Mouse (Mus musculus) heart, adult 2 months (tissue): ENCODE measurements around the gene Zxdc. TPM values are rescaled to one million over a fixed set of nuclear protein-coding genes. Genes with fewer than 3 reads are reported as not detected.

ENCODE experiments used
- DNase-seq, 2 experiments: peaks; one replicate each; pipeline ENCODE4 v3.0.0; 2021
- H3K27ac ChIP-seq: fragments of 200-600 bp; 2 replicates; pipeline ENCODE4 v1.8.1; 2022
- H3K27me3 ChIP-seq: fragments of 200-500 bp; 2 replicates; pipeline ENCODE4 v1.6.1; 2012; ENCODE audit warnings: mild to moderate bottlenecking, low read length, inconsistent platforms, mixed read lengths; ENCODE audit not compliant: control insufficient read depth, insufficient read depth
- H3K36me3 ChIP-seq: fragments of 200-500 bp; 2 replicates; pipeline ENCODE4 v1.6.1; 2012; ENCODE audit warnings: low read length, inconsistent platforms; ENCODE audit not compliant: control insufficient read depth, insufficient read depth
- H3K4me1 ChIP-seq: fragments of 200-500 bp; 2 replicates; pipeline ENCODE4 v1.6.1; 2011; ENCODE audit warnings: low read length; ENCODE audit not compliant: control insufficient read depth, insufficient read depth
- H3K4me3 ChIP-seq: fragments of 200-600 bp; 2 replicates; pipeline ENCODE4 v1.8.1; 2022
- H3K79me2 ChIP-seq: fragments of 200-500 bp; replicated peaks from 2 replicates; pipeline ENCODE4 v1.6.1; 2012; ENCODE audit warnings: mild to moderate bottlenecking, inconsistent platforms, low read length, moderate library complexity, mixed read lengths; ENCODE audit not compliant: control insufficient read depth, insufficient read depth
- H3K9ac ChIP-seq: fragments of 200-500 bp; 2 replicates; pipeline ENCODE4 v1.6.1; 2012; ENCODE audit warnings: low read depth, mild to moderate bottlenecking, control low read depth, inconsistent platforms, low read length, mixed read lengths
- CTCF ChIP-seq: fragments of 200-600 bp; IDR thresholded peaks from 2 replicates; pipeline ENCODE4 v1.8.1; 2022; ENCODE audit warnings: antibody characterized with exemption, mild to moderate bottlenecking, moderate library complexity
- EP300 ChIP-seq: fragments of 200-500 bp; IDR thresholded peaks from 2 replicates; pipeline ENCODE4 v1.6.1; 2011; ENCODE audit warnings: low read depth, low read length, control low read depth; ENCODE audit not compliant: insufficient read depth
- POLR2A ChIP-seq: fragments of 200-500 bp; IDR thresholded peaks from 2 replicates; pipeline ENCODE4 v1.6.1; 2011; ENCODE audit warnings: mild to moderate bottlenecking, low read depth, low read length, control low read depth; ENCODE audit not compliant: insufficient read depth
- WGBS: fragments of 180-500 bp; shearing (Covaris S2); methylation state at CpG from one replicate; pipeline ENCODE4 v1.1.7; 2018; 5-methylcytosine and 5-hydroxymethylcytosine counted together
- intact Hi-C: fragments of 180-260 bp; cut with DNase I; formaldehyde crosslinking; loops from one replicate; pipeline ENCODE4 v1.15.1; 2025
- polyA plus RNA-seq: library from polyadenylated mRNA; depleted of rRNA; stranded (reverse); fragments of >200 nt; gene quantifications from 2 replicates; pipeline ENCODE4 v1.2.3, GENCODE M21; 2012
- total RNA-seq, 2 experiments: library from RNA; stranded (reverse); gene quantifications; 2 replicates each; pipeline ENCODE4 v1.2.3; 2021

The Zxdc gene
- total and polyA plus RNA-seq, 3 experiments = 8.4 to 14.6 (median 12.6) TPM

DNA sequence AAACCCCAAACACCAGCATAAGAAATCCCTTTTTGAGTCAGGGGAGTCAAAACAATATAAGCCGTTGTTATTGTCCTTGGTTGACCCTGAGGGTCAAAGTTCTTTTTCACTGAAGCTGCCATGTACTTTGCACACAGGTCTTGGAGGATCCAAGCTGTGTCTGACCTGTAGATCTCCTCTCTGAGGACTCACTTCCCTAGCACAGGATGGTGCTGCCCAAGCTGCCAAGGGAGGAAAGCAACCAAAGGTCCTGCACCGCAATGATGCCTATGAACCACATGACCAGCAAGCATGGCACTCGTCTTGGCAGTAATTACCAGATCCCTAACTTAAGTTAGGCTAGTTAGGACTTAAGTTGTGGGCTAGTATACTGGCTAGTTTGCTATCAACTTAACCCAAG, 56.1 kb downstream of the Zxdc start:
- H3K27ac ChIP-seq = no peak overlapping the region
- TF ChIP-seq EP300 (no peak), POLR2A (no peak)
- no peak overlapping the region for H3K9ac ChIP-seq
- intact Hi-C loops = loop anchor here (10.0 kb wide), 1 partner anchor 741 kb away; no protein-coding TSS in a partner anchor
- peaks cover 1% of the 10 kb centered on the region; the same call in 1 of the 2 replicates for H3K4me1 ChIP-seq
- 88% methylated on average over 3 of the region's 3 CpGs for WGBS
- no peaks in the 10 kb centered on the region for H3K79me2 ChIP-seq
- no peak overlapping the region for H3K4me3 ChIP-seq
- no peaks in the 10 kb centered on the region for H3K36me3 ChIP-seq
- DNase-seq = no peak
- no peaks in the 10 kb centered on the region for H3K27me3 ChIP-seq

DNA sequence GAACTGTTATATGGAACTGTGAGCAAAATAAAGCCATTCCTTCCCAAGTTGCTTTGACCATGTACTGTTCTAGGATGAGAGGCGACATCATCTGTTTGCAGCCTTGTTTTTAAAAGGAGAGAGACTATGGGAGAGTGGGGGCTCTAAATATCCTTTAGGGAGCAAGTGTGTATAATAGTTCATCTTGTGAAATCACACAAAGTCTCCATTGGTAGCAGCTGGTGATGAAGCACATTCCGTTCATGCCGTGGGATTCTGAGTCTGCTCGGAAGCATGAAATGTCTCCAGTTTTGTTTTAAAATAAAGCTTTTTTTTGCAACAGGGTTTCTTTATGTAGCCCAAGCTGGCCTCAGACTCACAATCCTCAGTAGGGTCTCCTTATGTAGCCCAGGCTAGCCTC, 56.7 kb downstream of the Zxdc start:
- Histone ChIP-seq H3K4me1 (peaks cover 1% of the 10 kb centered on the region; the same call in 1 of the 2 replicates), H3K27ac (no peak overlapping the region), H3K9ac (no peak overlapping the region), H3K27me3 (no peaks in the 10 kb centered on the region), H3K4me3 (no peak overlapping the region), H3K79me2 (no peaks in the 10 kb centered on the region), H3K36me3 (no peaks in the 10 kb centered on the region)
- no peak for DNase-seq
- WGBS = 80% methylated on average over 4 of the region's 4 CpGs
- TF ChIP-seq POLR2A = no peak
- TF ChIP-seq CTCF = no peak
- TF ChIP-seq EP300 = no peak
- intact Hi-C loops = loop anchor here (10.0 kb wide), 1 partner anchor 741 kb away; no protein-coding TSS in a partner anchor

DNA sequence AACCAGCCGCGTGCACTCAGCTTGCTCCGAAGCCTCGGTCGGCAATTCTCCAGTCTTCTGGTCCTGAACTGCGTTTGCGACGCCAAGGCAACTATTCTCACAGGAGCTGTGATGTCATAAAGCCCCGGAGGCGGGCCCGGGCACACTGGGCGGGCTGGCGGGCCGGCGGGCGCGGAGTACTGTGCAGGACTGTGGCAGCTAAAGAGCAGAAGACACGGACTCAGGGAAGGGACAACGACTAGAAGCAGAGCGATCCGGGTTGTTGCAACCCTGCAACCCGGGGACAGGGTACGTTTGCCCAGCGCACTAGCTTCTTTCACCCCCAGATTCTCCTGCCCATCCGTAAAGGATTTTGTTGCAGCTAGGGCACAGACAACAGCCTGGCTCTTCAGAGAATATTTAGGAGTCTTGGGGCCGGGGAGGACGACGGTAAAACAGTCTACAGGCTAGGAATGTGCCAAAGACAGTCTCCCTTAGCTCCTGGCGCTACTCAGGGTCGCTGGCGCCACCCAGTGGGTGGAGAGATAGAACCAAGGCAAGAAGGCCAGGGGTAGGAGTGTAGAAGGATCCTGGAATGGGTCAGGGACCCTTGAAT, 59.2 kb downstream of the Zxdc start, which contains the start of gene Cfap100:
TSS of gene Cfap100 (minus strand) at position 418 of the 595 bp plus-strand sequence.
- intact Hi-C loops = loop anchor here (10.0 kb wide), 1 partner anchor 744 kb away; no protein-coding TSS in a partner anchor
- peak; percentile 75 to 81 for DNase-seq
- under 1% methylated on average over 31 of the region's 31 CpGs for WGBS

DNA sequence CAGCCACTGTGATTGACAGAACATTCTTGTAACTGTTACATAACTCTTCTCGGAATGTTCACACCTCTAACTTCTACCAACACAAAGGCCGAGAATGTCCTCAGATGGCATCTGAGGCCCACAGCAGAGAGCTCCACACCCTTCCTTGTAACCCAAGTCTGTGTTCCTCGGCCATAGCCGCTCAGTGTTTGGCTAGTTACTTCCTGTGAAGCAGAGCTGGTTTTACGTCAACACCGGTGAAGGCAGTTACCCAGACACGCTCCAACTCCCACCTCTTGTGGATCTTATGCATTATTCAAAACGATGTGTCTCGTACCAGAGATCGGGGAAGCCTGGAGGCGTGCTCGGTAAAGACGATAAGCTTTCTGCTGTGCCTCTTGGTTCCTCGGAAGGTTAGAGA, 60.6 kb downstream of the Zxdc start:
- intact Hi-C loops = loop anchor here (10.0 kb wide), 2 partner anchors 145 to 745 kb away; no protein-coding TSS in a partner anchor
- H3K4me3 ChIP-seq = no peak overlapping the region
- peaks cover 1% of the 10 kb centered on the region; the same call in 1 of the 2 replicates for H3K4me1 ChIP-seq
- H3K79me2 ChIP-seq = no peaks in the 10 kb centered on the region
- WGBS = 77% methylated on average over 14 of the region's 14 CpGs
- no peak for DNase-seq
- no peaks in the 10 kb centered on the region for H3K27me3 ChIP-seq
- no peaks in the 10 kb centered on the region for H3K36me3 ChIP-seq
- TF ChIP-seq EP300 (no peak), CTCF (no peak), POLR2A (no peak)
- no peak overlapping the region for H3K9ac ChIP-seq
- H3K27ac ChIP-seq = no peak overlapping the region

More for the DNA sequence above, 59.2 kb downstream of the Zxdc start, which contains the start of gene Cfap100:
- H3K36me3 ChIP-seq = no peaks in the 10 kb centered on the region
- H3K79me2 ChIP-seq = no peaks in the 10 kb centered on the region
- peak within 1 kb of the TSS; percentile 57 for H3K4me3 ChIP-seq
- H3K4me1 ChIP-seq = peaks cover 1% of the 10 kb centered on the region; the same call in 1 of the 2 replicates
- peak within 1 kb of the TSS; percentile 36 for H3K27ac ChIP-seq
- TF ChIP-seq EP300 (no peak), POLR2A (no peak), CTCF (peak; percentile 73)
- no peaks in the 10 kb centered on the region for H3K27me3 ChIP-seq
- H3K9ac ChIP-seq = peak within 1 kb of the TSS; percentile 60

DNA sequence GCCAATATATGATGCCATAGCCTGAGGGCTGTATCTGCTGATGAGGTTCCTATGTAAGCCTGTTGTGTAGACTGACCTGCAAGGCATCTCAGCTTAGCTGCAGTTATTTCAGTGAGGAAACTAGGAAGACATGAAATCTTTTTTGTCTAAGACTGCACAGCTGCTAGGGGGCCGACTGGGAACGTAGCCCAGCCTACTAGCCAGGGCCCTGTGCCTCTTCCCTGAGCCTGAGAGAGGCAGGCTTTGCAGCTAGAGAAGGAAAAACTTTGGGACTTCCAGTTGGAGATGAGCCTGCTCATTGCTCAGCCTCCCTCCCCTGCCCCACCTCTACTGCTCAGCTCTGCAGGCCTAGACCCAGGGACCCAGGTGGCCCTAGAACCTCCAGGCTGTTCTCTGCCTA, 62.2 kb downstream of the Zxdc start:
- intact Hi-C loops = loop anchor here (10.0 kb wide), 1 partner anchor 143 kb away; no protein-coding TSS in a partner anchor
- WGBS = 61% methylated on average over 2 of the region's 2 CpGs
- TF ChIP-seq EP300 = no peak
- no peak for TF ChIP-seq CTCF
- no peak for TF ChIP-seq POLR2A

DNA sequence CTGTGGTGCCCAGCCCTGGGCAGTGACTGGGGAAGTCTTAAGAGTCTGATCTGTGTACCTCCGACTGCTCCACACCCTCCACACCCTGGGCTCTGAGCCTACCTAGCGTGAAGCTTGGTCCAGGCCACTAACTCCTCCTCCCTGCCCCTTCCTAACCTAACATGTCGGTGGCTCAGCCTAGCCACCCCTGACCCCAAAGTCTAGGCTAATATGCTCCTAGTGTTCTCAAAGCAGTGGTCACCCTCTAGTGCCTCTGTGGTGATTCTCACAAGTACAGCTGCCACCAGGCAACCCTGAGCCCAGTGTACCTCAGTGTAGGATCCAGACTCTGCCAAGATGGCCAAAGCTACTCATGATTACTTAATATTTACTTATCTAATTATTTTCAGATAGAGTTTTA, 65.4 kb downstream of the Zxdc start:
- Histone ChIP-seq H3K79me2 (no peaks in the 10 kb centered on the region), H3K9ac (no peak overlapping the region), H3K27me3 (no peaks in the 10 kb centered on the region), H3K4me1 (no peaks in the 10 kb centered on the region), H3K36me3 (no peaks in the 10 kb centered on the region), H3K4me3 (no peak overlapping the region), H3K27ac (no peak overlapping the region)
- intact Hi-C loops = loop anchor here (10.0 kb wide), 1 partner anchor 140 kb away; no protein-coding TSS in a partner anchor
- no peak for DNase-seq
- WGBS = 68% methylated on average over 3 of the region's 3 CpGs
- TF ChIP-seq POLR2A = no peak
- no peak for TF ChIP-seq EP300
- no peak for TF ChIP-seq CTCF

More for the DNA sequence above, 62.2 kb downstream of the Zxdc start:
- Histone ChIP-seq H3K27ac (no peak overlapping the region), H3K79me2 (no peaks in the 10 kb centered on the region), H3K4me3 (no peak overlapping the region), H3K4me1 (peaks cover 1% of the 10 kb centered on the region; the same call in 1 of the 2 replicates), H3K9ac (no peak overlapping the region), H3K36me3 (no peaks in the 10 kb centered on the region), H3K27me3 (no peaks in the 10 kb centered on the region)
- DNase-seq = peak; percentile 34 to 36
